Mouse (Mus musculus) neural tube, embryonic 10.5 days (tissue): ENCODE measurements around the gene Tnfrsf26.
A peak's percentile ranks its signal among the peaks of the same experiment; 100 is the strongest.

Experiments
- DNase-seq: peaks from one replicate; pipeline ENCODE4 v3.0.0-alpha.2; 2017; ENCODE audit warnings: low spot score; ENCODE audit errors: extremely low spot score

Tnfrsf26 gene

DNA sequence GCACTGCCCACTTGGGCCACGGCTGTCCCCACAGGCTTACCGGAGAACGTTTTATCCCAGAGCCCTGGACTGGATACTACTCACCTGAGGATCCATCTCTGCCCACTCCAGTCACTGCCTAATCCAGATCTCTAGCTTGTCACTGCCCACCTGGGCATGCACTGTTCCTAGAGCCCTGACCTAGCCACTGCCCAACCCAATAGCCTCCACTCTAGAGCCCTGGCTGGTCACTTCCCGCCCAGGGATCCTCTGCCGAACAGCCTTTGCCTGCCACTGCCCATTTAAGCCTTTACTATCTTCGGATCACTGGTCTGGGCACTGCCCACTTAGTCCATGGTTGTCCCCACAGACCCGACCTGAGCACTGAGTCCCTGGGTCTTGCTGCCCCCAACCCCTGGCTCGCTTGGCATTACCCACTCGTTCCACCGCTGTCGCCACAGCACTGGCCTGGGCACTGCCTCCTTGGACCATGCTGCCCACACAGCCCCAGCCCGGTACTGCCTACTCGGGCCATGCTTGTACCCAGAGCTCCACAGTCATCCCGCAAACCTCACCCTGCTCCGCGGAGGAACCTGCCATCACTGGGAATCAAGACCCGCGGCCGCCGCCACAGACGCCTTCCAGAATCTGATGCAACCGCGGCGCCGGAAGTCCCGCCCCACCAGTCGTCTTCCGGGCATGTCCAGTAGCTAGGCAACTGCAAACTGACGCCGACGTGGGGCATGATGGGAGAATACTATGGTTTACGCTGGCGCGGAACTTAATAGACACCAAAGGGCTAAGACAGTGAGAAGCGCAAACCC, 28.9 kb downstream of the Tnfrsf26 start, which contains the start of gene Cars:
Gene Cars (minus strand): TSS at position 663 of the 803 bp plus-strand sequence.
- peak; percentile 96 for DNase-seq

DNA sequence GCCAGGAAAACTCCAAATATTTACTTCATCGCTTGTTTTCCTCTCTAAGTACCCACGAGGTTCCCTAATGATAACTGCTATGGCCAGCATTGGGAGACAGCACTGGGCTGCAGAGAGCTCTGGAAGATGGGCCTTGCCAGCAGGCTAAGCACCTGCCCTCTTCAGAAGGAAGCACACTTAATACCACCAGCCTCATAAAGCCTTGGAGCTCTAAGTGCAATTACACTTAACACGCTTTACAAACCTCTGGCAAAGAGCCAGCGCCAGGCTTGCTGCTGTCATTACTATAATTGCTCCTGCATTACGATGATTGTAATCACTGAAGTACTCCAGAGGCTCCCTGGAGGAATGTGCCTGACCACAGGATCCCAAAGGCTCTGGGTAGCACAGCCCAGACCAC, 33.7 kb downstream of the Tnfrsf26 start:
- no peak for DNase-seq

DNA sequence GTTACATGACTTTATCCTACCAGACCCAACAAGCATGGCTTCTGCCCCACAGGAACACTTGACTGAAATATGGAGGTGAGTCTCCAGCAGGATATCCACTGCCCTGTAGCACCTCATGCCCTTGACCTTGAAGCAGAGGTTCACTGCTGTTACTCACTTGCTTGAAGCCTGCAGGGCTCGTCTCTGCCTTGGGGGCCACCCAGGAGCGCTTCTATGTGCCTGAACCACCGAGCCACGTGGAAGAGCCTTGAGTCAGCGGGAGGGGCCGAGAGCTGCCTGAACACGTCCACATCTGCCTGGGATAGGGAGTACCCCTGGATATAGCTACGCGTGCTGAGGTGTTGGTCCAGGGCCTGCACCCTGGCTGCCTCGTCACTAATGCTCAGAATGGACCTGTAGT, 36.3 kb downstream of the Tnfrsf26 start:
- DNase-seq = no peak

DNA sequence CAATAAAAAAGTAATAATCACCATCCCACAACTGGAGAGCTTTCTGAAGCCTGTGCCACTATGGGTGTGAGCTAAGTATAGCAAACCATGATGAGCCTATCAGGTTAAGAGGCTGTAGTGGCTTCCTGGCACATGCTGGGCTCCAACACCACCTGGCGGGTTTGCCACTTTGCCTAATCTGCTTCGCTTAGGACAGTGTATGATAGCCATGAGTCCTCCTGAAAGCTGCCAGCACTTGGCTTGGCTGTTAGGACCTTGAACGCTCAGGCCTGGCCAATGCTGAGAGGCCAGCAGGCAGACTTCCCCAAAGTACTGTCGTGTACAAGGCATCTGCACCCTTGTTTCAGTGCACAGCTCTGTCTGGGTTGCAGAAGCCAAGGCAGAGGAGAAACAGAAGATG, 40.5 kb downstream of the Tnfrsf26 start:
- no peak for DNase-seq

DNA sequence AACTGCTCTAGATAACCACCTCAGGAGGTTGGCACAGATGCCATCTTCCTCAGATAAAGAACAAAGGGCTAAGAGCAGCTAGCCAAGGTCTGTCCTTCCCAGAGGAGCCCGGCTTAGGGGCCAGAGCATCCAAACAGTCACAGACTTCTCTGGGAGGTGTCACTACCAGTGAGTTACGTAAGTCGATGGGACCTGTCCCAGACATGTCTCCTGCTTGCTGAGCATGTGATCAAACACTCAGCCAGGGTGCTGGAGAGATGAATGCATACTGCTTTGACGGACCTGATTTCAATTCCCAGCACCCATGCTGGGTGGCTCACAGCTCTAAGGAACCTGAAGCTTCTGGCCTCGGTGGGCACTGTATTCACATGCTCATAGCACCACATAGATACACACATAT, 40.9 kb downstream of the Tnfrsf26 start:
- no peak for DNase-seq

DNA sequence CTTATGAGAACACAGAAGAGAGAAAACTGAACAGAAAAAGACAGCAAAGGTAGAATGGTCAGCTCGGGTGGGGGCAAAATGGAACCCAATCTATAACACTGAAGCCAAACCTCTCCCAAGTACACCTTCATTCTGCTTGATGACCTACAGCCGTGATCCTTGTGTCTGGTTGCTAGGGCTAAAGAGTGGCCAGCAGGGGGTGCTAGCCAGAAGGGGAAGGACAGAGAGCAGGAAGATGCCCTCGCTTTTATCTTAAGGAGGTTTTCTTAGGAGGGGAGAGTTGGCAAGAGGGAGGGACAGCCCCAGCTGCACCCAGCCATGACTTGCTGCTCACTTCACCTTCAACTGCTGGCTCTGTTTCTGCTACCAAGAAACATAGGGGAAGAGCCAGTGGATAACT, 44.6 kb downstream of the Tnfrsf26 start:
- DNase-seq = peak; percentile 61

DNA sequence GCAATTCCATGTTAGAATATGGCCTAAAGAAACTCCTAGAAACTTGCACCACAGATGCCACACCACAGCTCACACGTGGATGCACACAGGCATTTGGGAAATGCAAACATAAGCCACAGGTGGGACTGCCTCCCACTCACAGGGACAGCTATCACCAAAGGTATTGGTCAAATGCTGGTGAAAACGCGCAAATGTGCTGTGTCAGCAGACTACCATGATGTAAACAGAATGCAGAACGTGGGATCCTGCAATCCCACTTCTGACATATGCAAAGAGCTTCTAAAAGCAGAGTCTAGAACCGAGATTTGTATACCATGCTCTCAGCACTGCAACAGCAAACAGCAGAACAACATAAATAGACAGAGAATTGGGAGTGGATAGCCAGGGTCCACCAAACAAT, 45.5 kb downstream of the Tnfrsf26 start:
- DNase-seq = no peak

DNA sequence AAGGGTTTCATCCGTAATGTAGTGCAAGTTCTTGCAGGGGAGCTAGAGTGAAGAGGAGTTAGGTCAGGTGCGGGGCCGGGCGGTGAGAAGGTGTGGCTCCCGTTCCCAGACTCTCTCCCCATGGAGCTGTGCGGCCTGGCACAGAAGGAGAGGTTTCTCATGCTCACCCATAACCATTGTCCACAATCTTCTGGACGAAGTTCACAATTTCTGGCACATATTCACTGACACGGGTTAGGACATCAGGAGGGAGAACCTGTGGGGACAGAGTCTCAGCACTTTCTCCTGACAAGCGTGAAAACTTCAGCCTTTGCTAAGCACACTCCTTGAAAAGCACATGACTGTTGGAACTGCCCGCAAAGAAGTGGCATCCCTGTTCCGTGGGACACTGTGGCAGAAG, 52.8 kb downstream of the Tnfrsf26 start:
- DNase-seq = no peak

DNA sequence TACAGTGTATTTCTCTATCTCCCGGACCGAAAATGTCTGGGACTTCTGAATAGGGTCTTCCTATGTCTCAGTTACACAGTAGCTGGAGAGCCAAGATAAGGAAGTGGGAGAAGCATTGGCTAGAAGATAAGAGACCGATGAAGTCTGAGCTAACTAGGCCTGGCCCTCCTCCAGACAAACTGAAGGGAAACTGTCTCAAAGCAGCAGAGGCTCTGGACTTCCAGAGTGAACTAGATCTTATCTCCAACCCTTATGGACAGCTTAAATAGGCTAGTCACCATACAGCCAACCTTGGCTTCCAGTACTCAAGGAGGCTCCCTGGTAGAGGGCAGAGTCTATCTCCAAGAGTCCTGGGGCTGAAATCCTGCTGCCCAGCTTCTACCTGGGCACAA, 62.9 kb downstream of the Tnfrsf26 start:
- DNase-seq = no peak

DNA sequence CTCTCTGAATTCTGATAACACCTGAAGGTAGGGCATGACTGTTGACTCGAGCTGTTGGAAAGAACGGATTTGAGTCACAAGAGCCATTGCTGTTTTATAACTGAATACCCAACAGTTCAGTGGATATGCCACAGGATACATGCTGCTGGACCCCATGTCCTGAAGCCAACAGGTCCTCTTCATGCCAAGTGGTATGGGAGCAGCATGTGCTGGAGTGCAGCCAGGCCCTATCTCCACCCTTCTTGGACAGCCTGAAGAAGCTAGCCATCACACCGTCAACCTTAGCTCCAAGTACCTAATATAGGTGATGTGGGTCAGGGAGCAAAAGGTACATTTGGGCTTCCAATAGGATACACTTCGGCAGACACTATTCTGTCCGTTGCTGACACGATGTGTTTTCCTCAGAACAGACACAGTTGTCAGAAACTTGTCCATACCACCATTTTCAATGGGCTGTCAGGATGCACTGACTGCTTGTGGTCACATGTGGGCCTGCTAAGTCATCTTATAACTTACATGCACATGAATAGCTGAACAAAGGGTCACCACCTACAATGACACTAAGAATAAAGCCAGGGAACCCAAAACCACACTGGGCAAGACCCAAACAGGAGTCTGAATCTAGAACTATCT, 63.4 kb downstream of the Tnfrsf26 start:
- DNase-seq = no peak

DNA sequence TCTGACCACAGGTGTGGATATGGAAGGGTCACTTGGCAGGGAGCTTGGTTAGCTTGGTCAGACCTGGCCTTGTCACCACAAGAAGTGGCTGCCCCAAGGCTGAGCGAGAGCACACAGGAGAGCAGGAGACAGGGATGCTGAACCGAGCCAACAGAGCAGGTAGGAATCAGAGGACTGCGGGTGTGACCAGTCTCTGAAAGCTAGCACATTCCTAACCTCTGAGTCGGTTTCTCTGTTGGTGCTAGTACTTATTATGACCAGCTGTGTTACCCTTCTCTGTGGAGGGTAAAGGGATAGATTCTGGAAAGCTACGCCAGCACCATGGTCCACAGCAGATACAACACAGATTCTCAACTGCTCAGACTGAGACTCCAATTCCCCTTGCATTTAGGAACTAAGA, 64.7 kb downstream of the Tnfrsf26 start:
- DNase-seq = no peak
